Mouse (Mus musculus) forebrain, embryonic 10.5 days (tissue): Measurements from ENCODE around the gene Tyw3. TPM values are rescaled to one million over a fixed set of nuclear protein-coding genes. Genes with fewer than 3 reads are reported as not detected.
A peak's percentile ranks its signal among the peaks of the same experiment; 100 is the strongest.
"Not testable (repeated sequence)": the region's sequence is repeated elsewhere in the genome, so short reads cannot be mapped to it uniquely, and the experiment has no call there.

Source experiments
- DNase-seq: peaks from one replicate; pipeline ENCODE4 v3.0.0-alpha.2; 2017; ENCODE audit warnings: low spot score; ENCODE audit errors: extremely low spot score
- H3K27ac ChIP-seq: fragments of 300-500 bp; sonication (generic); 2 replicates; pipeline ENCODE4 v1.5.1; 2016; ENCODE audit warnings: mild to moderate bottlenecking
- H3K27me3 ChIP-seq: fragments of 300-500 bp; sonication (generic); 2 replicates; pipeline ENCODE4 v1.6.1; 2016; ENCODE audit warnings: mild to moderate bottlenecking; ENCODE audit not compliant: poor library complexity, severe bottlenecking
- H3K36me3 ChIP-seq: fragments of 300-500 bp; sonication (generic); replicated peaks from 2 replicates; pipeline ENCODE4 v1.6.1; 2016; ENCODE audit warnings: mild to moderate bottlenecking, moderate library complexity
- H3K4me1 ChIP-seq: fragments of 300-500 bp; sonication (generic); 2 replicates; pipeline ENCODE4 v1.6.1; 2016
- H3K4me3 ChIP-seq: fragments of 300-500 bp; sonication (generic); 2 replicates; pipeline ENCODE4 v1.5.1; 2016; ENCODE audit warnings: mild to moderate bottlenecking, moderate library complexity
- H3K9me3 ChIP-seq: fragments of 300-500 bp; sonication (generic); 2 replicates; pipeline ENCODE4 v1.6.1; 2016; ENCODE audit warnings: mild to moderate bottlenecking, moderate library complexity
- WGBS: fragments of 180-500 bp; shearing (Covaris S2); methylation state at CpG from one replicate; pipeline ENCODE4 v1.1.7; 2016; 5-methylcytosine and 5-hydroxymethylcytosine counted together
- polyA plus RNA-seq: library from polyadenylated mRNA; unstranded; fragments of >200 nt; fragmentation: Nextera tagmentation; extraction: Ambion mirVana; gene quantifications from 2 replicates; pipeline ENCODE4 v1.2.1, GENCODE M21; 2016

The Tyw3 gene
- polyA plus RNA-seq, result 17.8 and 18.1 TPM in 2 replicates

DNA sequence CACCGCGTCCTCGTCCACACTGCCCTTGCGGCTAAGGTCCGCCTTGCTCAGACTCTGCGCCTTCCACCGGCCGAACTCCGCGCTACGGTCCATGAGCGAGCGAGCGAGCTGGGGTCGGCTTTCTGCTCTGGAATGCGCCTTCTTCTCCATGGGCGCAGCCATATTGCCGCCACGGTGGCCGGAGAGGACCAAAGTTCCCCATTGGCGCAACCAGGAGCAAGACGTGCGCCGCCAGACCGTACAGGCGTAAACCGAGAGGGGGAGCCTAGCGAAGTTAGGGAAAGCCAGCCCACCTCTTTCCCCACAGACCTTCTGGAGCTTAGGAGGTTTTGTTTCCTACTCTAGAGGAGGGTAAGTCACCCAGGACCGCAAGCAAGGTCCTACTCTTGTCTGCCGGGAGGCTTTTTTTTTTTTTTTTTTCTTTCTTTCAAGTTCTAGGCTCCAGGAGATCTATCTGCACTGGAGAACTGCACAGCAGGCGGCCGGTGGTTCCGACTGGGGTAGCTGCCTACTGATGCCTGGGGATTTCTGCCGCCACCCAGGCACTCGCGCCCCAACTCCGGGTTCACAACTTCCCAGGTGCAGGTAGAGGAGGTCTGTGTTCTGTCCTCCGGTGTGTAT, at the start of gene Tyw3:
Gene Tyw3 (minus strand): TSS at position 171 of the 621 bp plus-strand sequence.
- H3K27ac ChIP-seq, result peak within 1 kb of the TSS; percentile 96
- peaks cover 13% of the 10 kb centered on the region for H3K4me1 ChIP-seq
- peak within 1 kb of the TSS; percentile 64 for H3K4me3 ChIP-seq
- H3K36me3 ChIP-seq, result peaks cover 24% of the 10 kb centered on the region
- peak; percentile 94 for DNase-seq
- H3K9me3 ChIP-seq, result no peaks in the 10 kb centered on the region
- under 1% methylated on average over 38 of the region's 38 CpGs for WGBS
- no peaks in the 10 kb centered on the region for H3K27me3 ChIP-seq

DNA sequence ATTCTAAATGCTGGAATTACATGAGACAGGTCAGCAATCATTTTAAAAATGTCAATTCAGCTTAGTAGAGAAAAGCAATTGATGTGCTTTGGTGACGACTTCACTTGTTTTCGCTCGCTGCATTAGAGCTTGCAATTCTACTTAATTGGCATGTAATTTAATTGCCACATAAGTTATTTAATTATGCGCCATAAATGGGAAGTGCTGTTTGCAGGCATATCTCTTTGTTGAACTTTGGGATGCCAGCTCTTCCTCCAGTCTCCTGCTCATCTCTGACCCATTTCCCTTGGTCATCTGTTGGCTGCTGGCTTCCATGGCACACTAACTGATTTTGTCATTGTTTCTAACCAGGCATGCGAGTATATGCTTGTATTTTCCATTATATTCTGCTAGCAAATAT, 36.2 kb upstream of the Tyw3 start:
- no peak overlapping the region for H3K27ac ChIP-seq
- no peaks in the 10 kb centered on the region for H3K9me3 ChIP-seq
- no peaks in the 10 kb centered on the region for H3K27me3 ChIP-seq
- H3K4me3 ChIP-seq, result no peak overlapping the region
- H3K4me1 ChIP-seq, result no peaks in the 10 kb centered on the region; the same call in 1 of the 2 replicates
- no peaks in the 10 kb centered on the region for H3K36me3 ChIP-seq
- WGBS, result 90% methylated on average over 5 of the region's 5 CpGs
- no peak for DNase-seq

GRCm38 (mm10) chr3:154631281-154631680, 34.4 kb upstream of the Tyw3 start:
- H3K4me1 ChIP-seq, H3K9me3 ChIP-seq, H3K36me3 ChIP-seq, H3K4me3 ChIP-seq, H3K27ac ChIP-seq, H3K27me3 ChIP-seq, DNase-seq: not testable (repeated sequence)
- 88% methylated on average over 2 of the region's 2 CpGs for WGBS

DNA sequence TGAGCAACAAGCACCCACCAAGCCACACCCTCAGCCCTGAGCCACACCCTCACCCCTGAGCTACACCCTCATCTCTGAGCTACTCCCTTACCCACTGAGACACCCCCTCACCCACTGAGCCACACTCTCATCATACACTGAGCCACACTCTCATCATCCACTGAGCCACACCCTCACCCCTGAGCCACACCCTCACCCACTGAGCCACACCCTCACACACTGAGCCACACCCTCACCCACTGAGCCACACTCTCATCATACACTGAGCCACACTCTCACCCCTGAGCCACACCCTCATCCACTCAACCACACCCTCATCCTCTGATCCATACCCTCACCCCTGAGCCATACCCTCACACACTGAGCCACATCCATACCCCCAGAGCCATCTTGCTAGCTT, 31.4 kb upstream of the Tyw3 start:
- Histone ChIP-seq H3K9me3 (no peaks in the 10 kb centered on the region), H3K36me3 (no peaks in the 10 kb centered on the region), H3K4me1 (no peaks in the 10 kb centered on the region), H3K27me3 (no peaks in the 10 kb centered on the region), H3K4me3 (no peak overlapping the region), H3K27ac (no peak overlapping the region)
- DNase-seq, result no peak

GRCm38 (mm10) chr3:154616106-154616505, 19.2 kb upstream of the Tyw3 start:
- no peak overlapping the region for H3K27ac ChIP-seq
- H3K9me3 ChIP-seq, result no peaks in the 10 kb centered on the region
- H3K36me3 ChIP-seq, result peaks cover 44% of the 10 kb centered on the region
- WGBS, result 90% methylated on average over 4 of the region's 4 CpGs
- no peaks in the 10 kb centered on the region for H3K4me1 ChIP-seq
- no peak overlapping the region for H3K4me3 ChIP-seq
- DNase-seq, result no peak
- no peaks in the 10 kb centered on the region for H3K27me3 ChIP-seq

DNA sequence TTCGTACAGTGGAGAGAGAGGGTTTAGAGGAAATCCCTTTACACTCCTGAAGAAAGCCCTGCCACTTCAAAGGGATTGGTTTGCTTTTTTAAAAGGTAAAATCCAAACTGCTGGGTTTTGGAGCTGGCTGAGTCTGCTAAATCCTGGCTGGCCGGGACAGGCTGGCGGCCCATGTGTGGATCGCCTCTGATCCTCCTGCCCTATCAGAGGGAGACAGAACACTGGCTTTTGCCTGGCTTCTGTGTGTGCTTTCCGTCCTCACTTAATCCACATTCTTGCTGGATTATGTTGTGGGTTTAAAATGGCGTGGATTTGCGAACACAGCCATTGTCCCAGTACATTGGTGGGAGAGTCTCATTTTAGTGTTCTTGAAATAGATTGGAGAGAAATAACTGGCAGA, 18.4 kb upstream of the Tyw3 start:
- Histone ChIP-seq H3K4me1 (no peaks in the 10 kb centered on the region), H3K4me3 (no peak overlapping the region), H3K9me3 (no peaks in the 10 kb centered on the region), H3K27ac (no peak overlapping the region), H3K27me3 (no peaks in the 10 kb centered on the region), H3K36me3 (peaks cover 48% of the 10 kb centered on the region)
- no peak for DNase-seq
- 72% methylated on average over 7 of the region's 7 CpGs for WGBS

GRCm38 (mm10) chr3:154614771-154615170, 17.9 kb upstream of the Tyw3 start:
- 91% methylated on average over 8 of the region's 8 CpGs for WGBS

GRCm38 (mm10) chr3:154611888-154612287, 15.0 kb upstream of the Tyw3 start:
- H3K9me3 ChIP-seq, result no peaks in the 10 kb centered on the region
- H3K27ac ChIP-seq, result no peak overlapping the region
- no peak for DNase-seq
- no peaks in the 10 kb centered on the region for H3K27me3 ChIP-seq
- WGBS, result 79% methylated on average over 3 of the region's 3 CpGs
- H3K4me1 ChIP-seq, result no peaks in the 10 kb centered on the region
- peaks cover 56% of the 10 kb centered on the region for H3K36me3 ChIP-seq
- no peak overlapping the region for H3K4me3 ChIP-seq

More at GRCm38 (mm10) chr3:154614771-154615170, 17.9 kb upstream of the Tyw3 start:
- Histone ChIP-seq H3K36me3 (peaks cover 48% of the 10 kb centered on the region), H3K27ac (no peak overlapping the region), H3K4me3 (no peak overlapping the region), H3K4me1 (no peaks in the 10 kb centered on the region), H3K9me3 (no peaks in the 10 kb centered on the region), H3K27me3 (no peaks in the 10 kb centered on the region)
- no peak for DNase-seq

DNA sequence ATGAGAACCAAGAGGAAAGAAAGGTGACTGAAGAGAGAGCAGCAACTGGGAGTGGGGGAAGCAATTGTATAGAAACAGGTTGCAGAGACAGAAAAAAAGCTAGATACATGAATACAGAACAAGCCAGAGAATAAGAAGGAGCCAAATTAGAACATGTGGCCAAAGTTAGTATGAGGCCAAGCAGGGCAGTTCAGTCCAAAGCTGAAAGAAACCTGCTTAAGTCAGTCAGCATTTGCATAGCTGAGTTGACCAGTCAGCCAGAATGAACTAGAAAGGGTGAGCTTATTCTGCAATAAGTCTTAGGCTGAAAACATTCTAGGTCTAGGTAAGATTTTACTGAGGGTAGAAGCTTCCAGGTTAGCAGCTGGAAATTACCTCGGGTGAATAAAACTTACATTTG, 11.0 kb upstream of the Tyw3 start:
- Histone ChIP-seq H3K27ac (no peak overlapping the region), H3K27me3 (no peaks in the 10 kb centered on the region), H3K4me3 (no peak overlapping the region), H3K36me3 (peaks cover 55% of the 10 kb centered on the region), H3K4me1 (no peaks in the 10 kb centered on the region), H3K9me3 (no peaks in the 10 kb centered on the region)
- no peak for DNase-seq
- 88% methylated on average over 1 of the region's 1 CpGs for WGBS

DNA sequence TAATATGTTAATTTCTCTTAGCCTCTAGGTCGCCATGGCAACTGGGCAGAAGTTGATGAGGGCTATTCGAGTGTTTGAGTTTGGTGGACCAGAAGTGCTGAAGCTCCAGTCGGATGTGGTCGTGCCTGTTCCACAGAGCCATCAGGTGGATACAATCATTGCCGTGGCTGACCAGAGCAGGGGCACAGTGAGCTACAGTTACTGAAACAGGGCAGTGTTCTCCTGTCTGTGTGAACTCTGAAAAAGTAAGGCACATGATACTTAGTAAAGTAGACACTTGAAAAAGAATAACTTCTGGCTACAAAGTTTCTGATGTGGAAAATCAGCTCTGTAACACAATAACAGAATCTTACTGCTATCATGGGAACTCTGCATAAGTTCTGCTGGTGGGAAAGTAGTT, 8.0 kb upstream of the Tyw3 start:
- peaks cover 31% of the 10 kb centered on the region for H3K36me3 ChIP-seq
- H3K27me3 ChIP-seq, result no peaks in the 10 kb centered on the region
- H3K27ac ChIP-seq, result no peak overlapping the region
- no peaks in the 10 kb centered on the region for H3K9me3 ChIP-seq
- WGBS, result 82% methylated on average over 5 of the region's 5 CpGs
- no peak for DNase-seq
- H3K4me1 ChIP-seq, result no peaks in the 10 kb centered on the region
- H3K4me3 ChIP-seq, result no peak overlapping the region

DNA sequence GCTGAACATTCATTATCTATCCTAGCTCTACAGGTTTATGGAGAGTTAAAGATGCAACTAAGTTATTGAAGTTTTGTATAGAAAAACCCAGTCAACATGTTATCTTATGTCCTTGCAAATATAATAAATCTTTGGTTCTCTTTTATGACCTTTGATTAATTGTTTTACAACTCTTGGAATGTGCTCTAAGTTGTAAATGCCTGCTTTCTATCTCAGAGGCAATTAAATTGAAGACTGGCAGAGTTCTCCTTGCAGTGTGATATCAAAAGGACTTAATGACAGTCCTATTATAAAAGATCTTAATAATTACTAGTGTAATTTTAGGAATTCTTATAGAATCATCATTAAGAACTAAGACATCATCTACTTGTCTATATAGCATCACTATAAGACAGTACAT, 5.2 kb upstream of the Tyw3 start:
- Histone ChIP-seq H3K27ac (no peak overlapping the region), H3K4me3 (no peak overlapping the region), H3K27me3 (no peaks in the 10 kb centered on the region), H3K9me3 (no peaks in the 10 kb centered on the region), H3K36me3 (peaks cover 17% of the 10 kb centered on the region), H3K4me1 (peaks cover 10% of the 10 kb centered on the region)
- no peak for DNase-seq

GRCm38 (mm10) chr3:154597561-154597960, 657 bp upstream of the Tyw3 start:
- Histone ChIP-seq H3K27ac (peak overlapping the region; percentile 96), H3K36me3 (peaks cover 19% of the 10 kb centered on the region), H3K4me1 (peaks cover 13% of the 10 kb centered on the region), H3K27me3 (no peaks in the 10 kb centered on the region), H3K4me3 (peak overlapping the region; percentile 64), H3K9me3 (no peaks in the 10 kb centered on the region)
- no peak for DNase-seq
- WGBS, result 42% methylated on average over 7 of the region's 7 CpGs

DNA sequence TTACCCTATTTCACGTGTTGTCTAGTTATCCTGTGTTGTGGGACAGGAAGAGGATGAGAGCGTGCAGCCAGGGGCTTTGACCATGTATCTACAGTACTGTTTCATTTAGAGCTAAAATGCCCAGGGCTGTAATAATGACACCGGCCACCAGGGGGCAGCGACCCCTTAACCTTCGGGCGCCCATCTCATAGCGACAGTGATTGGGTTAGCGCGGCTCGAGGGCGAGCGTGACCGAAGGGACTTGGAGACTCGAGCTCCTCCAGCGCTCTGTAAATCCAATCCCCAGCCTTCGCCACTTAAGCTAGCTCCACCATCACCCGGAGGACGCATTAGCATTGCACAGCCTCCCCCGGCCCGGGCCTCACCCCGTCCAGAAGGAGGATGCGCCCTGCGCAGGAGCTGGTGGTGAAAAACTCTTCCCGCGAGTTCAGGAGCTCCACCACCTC, 393 bp downstream of the Tyw3 start, which contains the start of gene Cryz:
Gene Cryz (plus strand): TSS at position 224 of the 446 bp plus-strand sequence.
- Histone ChIP-seq H3K27ac (peak within 1 kb of the TSS; percentile 96), H3K4me1 (peaks cover 13% of the 10 kb centered on the region), H3K4me3 (peak within 1 kb of the TSS; percentile 64), H3K9me3 (no peaks in the 10 kb centered on the region), H3K27me3 (no peaks in the 10 kb centered on the region), H3K36me3 (peaks cover 30% of the 10 kb centered on the region)
- peak; percentile 94 for DNase-seq
- 0% methylated on average over 25 of the region's 25 CpGs for WGBS

DNA sequence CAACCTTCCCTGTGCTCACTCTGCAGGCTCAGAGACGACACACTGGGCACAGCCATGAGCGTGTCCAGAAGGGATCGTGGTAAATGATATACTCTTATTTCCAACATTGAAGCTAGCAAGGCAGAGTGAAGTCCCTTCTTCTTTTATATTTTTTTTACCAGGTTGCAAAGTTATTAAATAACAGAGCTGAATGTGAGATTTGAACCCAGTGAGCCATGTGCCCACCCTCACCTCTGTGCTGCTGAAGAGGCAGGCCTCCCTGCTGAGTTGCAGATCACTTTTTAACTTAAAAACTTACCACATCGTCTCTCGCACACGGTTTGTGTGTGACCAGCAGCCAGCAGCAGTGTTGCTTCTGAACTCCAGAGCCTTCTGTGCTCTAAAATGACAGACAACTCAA, 2.7 kb downstream of the Tyw3 start:
- Histone ChIP-seq H3K27me3 (no peaks in the 10 kb centered on the region), H3K9me3 (no peaks in the 10 kb centered on the region), H3K4me1 (peaks cover 13% of the 10 kb centered on the region), H3K4me3 (no peak overlapping the region), H3K36me3 (peaks cover 53% of the 10 kb centered on the region), H3K27ac (no peak overlapping the region)
- DNase-seq, result no peak
- WGBS, result 96% methylated on average over 6 of the region's 6 CpGs
